Mouse (Mus musculus) fibroblast of lung, adult 2 months (primary cell): Measurements from ENCODE around the gene Crygn.
A peak's percentile ranks its signal among the peaks of the same experiment; 100 is the strongest.
"Not testable (repeated sequence)": the region's sequence is repeated elsewhere in the genome, so short reads cannot be mapped to it uniquely, and the experiment has no call there.

Experiments
- DNase-seq: peaks from one replicate; pipeline ENCODE4 v3.0.0-alpha.2; 2011; ENCODE audit warnings: low read depth

Crygn gene

DNA sequence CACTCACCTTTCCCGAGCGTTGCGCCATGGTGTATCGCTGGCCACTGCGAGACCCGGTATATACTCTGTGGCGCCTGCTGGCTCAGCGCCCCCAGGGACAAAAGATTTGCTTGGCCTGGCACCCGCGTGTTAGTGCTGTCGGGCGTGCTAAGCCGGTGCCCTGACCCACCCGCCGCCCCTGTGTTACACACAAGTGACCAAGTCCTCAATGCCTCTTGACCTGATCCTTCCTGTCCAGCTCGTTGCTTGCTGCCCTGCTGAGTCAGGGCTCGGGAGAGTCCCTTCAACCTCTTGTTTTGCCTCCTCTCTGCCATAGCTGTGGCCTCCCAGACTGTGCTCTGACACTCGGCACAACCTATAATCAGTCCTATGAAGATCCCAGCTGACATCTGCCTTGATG, at the start of gene Crygn:
Crygn (minus strand) TSS at position 193 of the 400 bp plus-strand sequence.
- no peak for DNase-seq

DNA sequence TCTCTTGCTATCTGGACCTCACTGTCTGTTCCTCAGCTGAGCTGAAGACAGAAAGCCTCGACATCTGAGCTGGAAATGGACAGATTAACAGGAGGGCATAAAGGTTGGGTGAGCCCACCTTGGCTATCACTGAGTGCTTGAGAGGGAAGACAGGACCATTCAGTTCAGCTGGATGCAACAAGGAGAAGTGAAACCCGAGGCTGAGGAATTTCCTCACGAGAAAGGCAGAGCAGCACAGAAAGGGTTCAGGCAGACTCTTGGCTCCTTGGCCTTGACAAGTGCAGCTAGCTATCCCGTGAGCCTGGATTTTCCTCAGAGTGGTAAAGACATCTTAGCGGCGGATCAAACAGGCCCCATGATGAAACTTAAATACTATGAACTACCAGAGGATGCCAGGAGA, 47.4 kb upstream of the Crygn start:
- DNase-seq: no peak

DNA sequence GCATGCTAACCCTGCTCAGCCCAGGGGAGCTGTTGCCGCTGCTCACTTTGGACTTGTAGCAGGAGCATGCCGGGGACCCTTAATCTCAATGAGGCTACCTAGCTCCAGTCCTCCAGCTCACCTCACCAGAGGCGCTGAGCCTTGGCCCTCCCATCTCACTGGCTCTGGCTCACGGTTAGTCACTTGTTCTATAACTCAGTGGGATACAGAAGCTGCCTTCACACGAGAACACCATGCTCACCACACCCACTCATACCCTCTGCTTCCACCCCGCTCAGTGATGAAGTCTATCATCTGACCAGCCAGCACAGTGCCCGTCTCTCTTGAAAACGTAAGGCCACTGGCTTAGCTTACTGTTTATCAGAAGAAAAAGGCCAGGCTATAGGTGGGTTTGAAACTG, 46.9 kb upstream of the Crygn start:
- DNase-seq: no peak

DNA sequence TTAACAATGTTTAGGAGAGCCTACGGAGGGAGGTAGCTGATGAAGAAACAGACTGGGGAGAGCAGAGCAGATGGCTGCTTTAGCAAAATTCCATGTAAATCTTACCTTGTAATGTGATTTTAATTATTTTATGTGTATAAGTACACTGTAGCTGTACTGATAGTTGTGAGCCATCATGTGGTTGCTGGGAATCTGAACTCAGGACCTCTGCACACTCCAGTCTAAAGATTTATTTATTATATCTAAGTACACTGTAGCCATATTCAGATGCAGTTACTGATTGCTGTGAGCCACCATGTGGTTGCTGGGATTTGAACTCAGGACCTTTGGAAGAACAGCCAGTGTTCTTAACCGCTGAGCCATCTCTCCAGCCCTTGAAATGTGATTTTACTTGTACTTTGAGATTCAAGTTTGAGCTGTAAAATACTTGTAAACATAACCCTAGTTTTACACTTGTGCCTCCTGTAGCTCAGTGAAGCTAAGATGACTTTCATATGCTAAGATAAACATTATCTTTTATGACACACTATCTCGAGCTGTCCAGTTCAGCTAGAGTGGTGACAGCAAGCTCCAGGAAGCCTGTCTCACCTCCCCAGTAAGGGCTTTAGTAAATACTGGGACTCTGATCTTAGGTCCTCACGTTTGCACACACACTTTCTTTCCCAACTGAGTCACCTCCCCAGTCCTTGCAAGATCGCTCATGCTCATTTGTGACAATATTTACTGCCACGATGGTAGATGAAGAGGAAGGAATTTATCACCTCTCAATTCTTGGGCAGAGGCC, 44.2 kb upstream of the Crygn start:
- DNase-seq: no peak

DNA sequence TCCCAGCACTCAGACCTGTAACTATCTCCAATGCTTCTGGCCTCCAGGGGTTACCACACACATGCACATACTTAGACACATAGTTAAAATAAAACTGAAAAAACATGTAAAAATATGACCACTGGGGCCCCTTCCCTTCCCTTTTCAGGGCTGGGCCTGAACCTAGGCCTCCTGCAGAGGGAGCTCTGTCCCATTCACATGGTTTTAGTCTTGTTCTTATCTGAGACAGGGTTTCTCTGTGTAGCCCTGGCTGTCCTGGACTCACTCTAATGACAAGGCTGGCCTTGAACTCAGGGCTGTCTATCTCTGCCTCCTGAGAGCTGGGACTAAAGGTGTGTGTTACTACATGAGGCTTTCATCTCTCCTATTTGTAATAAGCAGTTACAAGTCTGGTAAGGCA, 42.6 kb upstream of the Crygn start:
- DNase-seq: no peak

DNA sequence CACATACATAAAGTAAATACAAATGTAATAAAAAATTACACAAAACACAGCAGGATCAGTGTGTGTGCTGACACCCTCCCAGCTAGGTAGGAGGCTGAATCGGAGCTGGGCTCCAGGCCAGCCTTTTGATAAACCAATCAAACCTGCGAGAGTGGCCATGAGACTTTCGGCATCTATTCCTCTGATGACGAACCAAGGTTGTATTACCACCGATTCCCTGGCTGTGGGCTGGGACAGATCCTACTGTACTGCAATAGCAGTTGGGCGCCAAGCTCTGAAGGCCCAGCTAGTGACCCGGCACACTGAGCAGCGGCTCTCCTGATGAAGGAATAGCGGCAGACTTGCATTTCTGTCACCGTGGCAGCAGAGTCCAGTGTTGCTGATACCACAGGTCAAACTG, 40.8 kb upstream of the Crygn start:
- DNase-seq: no peak

DNA sequence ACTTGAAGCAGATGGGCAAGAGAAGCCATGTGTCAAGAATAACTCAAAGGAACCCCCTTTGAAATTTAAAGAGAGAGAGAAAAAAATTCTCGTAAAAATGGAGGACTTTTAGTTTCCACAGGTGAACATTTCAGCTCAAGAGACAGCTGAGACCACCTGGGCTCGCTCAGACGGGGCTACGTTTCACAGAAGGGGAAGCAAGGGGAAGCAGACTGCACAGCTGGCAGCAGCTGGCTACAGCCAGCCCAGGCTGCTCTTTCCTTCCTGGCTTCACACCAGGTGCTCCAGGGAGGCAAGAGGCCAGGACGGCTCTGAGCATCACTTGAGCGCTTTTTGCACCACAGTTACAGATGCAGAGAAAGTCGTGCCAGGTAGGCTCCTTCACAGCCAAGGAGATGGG, 40.0 kb upstream of the Crygn start:
- DNase-seq: no peak

DNA sequence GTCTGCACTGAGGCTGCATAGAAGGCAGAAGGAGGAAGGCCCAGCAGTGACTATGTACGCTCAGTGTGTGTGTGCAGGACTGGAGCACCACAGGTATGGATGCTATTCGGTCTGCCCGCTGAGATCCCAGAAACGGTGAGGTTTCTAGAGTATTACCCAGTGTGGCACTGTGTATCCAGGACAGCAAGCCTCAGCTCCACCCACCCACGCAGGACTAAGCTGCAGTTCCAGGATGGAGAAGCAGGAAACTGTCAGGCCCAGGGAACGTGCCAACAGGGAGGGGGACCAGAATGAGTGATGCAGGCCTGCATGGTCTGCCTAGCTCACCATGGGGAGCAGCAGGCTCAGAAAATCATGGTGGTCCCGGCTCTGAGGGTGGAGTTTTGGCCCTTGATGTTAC, 35.2 kb upstream of the Crygn start:
- no peak for DNase-seq

DNA sequence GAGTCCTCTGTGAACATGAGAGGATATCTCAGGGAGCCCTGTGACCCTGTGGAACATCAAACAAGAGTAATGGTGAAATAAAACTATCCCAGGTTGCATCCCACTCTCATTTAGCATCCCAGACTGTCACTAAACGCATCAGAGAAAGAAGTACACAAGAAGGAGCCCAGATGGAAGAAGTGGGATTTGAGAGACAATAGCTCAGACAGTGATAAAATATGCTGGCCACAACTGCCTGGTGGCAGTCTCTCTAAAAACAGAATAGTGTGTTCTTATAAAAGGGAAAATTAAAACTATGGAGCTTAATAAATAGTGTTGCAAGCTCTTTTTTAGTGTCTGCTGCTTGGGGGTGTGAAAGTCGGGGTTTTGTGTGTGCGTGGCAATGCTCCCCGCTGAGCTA, 25.1 kb upstream of the Crygn start:
- no peak for DNase-seq

DNA sequence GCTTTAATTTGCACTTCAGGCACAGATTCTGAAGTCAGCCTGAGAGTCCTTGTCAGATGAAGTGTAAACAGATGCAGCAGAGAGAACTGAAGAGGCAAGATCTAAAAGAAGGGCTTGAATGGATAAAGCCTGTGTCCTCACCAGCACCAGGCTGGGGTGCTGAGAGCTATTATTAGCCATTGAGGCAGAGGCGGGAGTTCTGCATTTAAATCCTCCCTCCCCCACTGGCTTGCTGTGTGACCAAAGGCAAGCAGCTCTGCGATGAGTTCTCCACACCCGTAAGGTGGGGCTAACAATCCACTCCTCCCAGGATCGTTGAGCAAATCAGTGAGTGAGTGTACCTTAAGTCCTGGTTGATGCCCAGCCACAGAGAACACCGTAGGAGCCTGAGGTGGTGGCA, 23.2 kb upstream of the Crygn start:
- DNase-seq: no peak

DNA sequence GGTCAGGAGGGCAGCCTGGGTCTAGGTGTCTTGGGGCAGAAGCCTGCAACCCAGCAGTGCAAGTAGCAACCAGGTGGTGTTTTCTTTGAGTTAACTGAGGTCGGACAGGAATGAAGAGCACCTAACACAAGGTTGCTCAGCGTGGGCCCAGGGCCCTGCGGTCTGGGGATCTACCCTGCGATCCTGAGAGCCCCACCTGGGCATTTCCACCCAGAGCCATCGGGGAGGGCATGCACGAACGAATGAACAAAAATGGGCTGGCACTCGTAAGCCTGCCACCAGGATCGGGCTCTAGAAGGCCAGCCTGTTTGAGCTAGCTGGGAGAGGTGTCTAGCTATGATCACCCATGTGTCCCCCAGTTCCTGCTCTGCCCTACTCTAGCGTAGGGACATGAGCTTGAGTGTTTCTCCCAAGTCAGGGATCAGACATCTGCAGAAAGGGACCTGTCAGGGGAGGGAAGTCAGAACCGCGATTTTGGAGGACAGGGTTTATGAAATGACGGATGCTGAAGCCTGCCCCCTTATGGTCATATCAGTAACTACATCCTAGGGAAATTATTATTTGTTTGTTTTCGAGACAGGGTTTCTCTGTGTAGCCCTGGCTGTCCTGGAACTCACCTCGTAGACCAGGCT, 22.2 kb upstream of the Crygn start:
- DNase-seq: no peak

DNA sequence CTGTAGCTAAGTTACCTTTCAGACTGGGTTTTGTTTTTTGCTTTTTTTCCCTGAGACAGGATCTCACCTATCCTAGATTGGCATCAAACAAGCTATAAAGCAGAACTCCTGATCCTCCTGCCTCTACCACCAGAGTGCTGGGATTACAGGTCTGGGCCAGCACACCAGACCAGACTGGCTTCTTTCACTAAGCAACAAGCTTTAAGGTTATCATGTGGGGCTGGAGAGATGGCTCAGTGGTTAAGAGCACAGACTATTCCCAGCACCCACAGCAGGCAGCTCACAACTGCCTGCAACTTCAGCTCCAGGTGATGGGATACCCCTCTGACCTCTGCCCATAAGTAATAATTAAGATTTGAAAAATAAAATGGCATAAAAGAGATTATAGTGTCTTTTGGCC, 21.5 kb upstream of the Crygn start:
- DNase-seq: no peak

DNA sequence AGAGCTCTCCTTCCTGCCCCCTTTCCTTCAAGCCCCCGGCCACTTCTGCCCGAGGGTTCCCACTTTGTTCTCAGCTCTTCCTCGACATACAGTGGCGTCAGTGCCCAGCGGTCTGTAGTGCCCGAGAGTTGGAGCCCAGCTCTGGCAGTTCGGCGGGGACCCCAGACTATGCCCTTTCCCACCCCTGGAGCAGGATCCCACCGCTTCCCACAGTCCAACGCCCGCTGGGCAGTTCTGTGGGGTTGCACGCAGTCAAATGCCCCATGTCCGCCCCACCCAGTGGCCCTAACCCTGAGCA, 21.0 kb upstream of the Crygn start:
- no peak for DNase-seq

DNA sequence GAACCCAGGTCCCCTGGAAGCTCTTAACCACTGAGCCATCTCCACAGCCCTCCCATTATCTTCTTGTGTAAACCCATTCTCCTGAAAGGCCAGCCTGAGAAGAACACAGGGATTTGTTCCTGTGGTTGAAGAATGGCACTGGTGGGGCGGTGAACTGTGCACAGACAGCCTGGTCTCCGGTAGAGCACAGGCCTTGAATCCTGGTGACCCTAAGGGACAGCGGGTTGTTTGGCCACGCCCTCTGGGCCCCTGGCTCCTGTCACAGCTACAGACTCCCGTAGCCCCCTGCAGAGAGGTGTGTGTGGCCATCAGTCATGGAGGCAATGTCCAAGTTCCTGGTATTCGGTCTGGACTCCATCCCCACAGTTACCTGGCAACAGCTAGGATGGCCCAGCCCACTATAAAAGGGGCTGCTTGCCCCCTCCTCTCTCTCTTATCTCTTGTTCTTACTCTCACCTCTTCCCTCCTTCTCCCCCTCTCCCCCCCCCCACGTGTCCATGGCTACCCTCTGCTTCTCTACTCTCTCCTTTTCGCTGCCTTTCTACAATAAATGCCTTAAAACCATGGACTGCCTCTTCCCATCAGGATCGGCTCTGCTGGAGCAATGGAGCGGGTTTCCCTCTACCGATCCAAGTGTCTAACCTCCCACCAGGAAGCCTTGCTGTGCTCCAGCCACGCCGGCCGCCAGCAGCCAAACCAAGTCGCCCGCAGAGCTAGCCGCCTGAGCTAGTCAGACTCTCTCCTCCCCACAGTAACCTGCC, 20.5 kb upstream of the Crygn start:
- no peak for DNase-seq

DNA sequence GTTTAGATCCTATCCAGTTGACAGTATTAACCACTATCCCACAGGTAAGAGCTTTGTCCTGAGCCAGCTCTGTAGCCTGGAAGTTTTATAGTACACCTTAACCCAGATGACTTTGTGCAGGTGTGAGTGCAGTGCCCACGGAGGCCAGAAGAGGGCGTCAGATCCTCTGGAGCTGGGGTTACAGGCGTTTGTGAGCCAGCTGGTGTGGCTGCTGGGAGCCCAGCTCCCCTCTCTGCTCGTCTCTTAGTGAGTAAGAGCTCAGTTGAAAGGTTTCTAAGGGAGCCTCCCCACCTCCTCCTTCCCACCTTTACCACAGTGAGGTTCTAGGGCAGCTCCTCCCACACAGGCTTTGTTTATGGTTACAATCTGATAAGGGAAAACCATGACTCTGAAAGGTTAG, 18.9 kb upstream of the Crygn start:
- DNase-seq: no peak

DNA sequence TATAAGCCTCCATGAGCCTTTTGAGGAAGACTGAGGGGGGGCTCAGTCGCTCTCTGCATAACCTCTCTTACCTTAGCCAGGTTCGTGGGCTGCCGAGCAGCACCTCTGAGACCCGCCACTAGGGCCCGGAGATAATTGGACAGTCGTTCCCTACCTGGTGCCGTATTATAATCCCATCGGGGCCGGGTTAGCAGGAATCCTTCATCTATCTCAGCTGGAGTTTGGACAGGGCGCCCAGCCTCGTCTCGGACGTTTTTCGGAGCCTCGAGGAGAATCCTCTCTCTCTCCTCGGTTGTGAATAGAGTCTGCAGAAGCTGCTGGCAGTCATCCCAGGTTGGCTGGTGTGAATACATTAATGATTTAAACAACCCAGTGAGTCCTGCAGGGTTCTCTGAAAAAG, 16.7 kb upstream of the Crygn start:
- not testable (repeated sequence) for DNase-seq

DNA sequence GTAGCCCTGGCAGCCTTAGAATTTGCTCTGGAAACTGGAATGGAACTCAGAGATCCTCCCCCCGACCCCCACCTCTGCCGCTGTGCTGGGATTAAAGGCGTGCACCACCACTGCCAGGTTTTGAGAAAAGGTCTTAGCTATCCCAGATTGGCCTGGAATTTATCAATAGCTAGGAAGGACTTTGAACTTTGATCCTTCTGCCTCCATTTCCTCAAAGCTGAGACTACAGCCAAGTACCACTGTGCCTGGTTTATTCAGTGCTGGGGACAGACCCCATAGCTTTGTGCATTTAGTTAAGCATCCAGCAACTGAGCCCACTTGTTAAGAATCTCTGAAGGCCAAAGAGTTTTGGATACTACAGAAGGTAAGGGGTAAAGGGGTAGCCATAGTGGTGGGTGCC, 877 bp downstream of the Crygn start:
- DNase-seq: no peak

DNA sequence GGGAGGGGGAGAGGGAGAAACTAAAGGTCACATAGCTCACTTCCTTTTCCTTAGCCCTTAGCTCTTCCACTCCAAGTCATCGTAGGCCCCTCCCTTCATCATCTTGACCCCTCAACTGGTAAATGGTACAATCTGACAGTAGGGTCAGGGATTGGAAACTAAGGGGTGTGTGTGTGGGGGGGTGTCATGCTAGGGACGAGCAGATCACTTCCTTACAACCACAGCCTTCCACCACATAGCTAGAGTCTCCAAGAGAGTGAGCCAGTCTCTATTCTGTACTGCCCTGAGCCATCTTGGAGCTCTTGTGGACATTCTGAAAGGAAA, 5.7 kb downstream of the Crygn start:
- no peak for DNase-seq

DNA sequence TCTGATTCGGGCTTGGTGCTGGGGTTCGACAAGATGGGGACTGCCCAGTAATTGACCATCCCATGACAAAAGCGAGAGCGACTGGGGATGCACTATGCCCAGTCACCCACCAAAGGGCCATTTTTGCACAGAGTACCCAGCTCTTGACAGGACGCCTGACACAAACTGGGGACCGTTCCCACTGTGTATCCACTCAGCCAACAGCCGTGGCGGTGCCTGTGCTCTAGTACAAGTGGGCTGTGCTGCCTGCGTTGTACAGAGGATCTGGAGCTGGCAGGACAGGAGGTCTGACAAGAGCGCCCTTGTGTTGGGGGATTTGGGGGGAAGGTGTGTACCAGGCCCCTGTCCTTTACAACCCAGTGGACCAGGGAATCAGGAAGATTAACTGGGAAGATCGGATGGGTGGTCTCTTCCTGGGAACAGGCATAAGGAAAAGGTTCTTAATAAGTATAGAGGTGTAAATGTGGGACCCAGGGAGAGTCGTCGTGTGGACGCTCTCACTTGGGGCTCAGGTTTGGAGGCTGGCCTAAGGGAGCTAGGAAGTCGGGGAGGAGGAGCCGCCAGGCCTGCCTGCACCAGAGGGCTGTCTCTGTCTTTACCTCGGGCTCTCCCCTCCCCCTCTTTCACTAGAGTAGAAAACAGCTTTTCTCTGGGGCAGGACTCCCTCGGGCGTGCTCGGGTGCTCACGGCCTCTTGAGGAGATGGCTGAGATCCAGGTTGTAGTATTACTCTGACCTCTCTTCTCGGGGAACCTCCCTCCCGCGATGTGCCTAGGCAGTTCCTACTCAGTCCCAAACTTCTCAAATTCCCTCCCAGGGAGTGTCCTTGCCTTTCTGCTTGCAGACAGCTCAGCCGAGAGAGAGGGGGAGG, 6.3 kb downstream of the Crygn start:
- peak; percentile 35 for DNase-seq

DNA sequence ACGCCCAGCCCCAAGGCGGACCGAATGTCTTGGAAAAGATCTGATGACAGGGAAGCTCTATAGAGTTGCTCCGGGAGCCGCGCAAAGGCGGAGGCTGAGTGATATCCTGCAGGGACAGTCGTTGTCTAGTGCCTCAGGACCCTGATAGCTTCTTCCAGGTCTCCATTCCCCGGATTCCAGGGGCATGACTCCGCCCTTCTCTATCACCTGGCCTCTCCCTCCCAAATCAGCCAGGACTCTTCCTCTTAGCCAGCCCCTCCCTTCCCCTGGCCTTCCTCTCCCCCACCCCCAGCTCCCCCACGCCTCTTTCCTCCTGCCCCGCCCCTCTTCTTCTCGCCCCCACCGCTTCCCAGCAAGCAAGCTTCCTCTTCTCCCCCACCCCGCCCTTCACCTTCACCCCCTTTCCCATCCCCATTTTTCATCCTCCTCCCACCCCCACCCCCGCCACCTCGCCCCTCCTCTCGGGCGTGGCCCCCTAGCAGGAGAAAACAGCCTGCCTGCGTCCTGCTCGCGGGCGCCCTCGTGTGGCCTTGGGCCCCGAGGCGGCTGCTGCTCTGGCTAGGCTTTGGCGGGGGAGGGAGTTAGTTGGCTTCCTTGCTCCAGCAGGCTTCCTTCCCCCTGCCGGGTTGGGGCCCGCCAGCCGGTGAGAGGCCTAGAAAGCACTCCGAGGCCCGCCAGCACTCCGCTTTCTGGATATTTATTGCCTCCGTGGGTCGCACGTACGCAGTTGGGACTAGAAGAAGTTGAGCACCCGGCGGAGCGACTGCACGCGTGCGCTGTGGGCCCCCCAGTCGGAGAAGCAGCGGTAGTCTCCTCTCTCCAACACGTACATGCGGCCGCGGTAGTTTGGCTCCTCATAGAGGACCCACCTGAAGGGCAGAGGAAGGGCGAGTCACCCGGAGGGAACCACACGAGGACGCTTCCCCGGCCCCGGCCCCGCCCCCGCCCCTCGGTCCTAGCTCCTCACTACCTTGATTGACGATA, 7.2 kb downstream of the Crygn start:
- DNase-seq: peak; percentile 72

DNA sequence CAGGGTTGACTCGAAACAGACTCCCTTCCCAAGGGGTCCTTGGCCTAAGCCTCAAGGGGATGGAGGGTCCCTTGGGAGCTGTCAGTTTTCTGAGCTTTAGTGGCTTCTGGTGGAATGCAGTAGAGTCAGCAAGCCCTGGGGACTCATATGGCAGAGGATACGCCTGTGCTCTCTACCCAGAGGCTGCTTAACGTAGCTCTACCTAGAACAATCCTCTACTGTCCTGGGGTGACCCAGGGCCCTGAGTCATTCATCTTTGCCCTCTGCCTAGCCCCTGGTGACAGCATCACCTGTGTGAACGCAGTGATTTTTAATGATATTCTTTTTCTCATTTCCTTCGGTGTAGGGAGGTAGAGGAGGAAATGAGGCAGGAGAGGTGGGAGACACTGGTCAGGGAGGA, 8.1 kb downstream of the Crygn start:
- no peak for DNase-seq
